Mouse (Mus musculus): Measurements from ENCODE around the gene Tfap4. TPM values are rescaled to one million over a fixed set of nuclear protein-coding genes. Genes with fewer than 3 reads are reported as not detected.

The Tfap4 gene
- total RNA-seq, 2 experiments from 2014 or later = 3.1 to 3.4 TPM

DNA sequence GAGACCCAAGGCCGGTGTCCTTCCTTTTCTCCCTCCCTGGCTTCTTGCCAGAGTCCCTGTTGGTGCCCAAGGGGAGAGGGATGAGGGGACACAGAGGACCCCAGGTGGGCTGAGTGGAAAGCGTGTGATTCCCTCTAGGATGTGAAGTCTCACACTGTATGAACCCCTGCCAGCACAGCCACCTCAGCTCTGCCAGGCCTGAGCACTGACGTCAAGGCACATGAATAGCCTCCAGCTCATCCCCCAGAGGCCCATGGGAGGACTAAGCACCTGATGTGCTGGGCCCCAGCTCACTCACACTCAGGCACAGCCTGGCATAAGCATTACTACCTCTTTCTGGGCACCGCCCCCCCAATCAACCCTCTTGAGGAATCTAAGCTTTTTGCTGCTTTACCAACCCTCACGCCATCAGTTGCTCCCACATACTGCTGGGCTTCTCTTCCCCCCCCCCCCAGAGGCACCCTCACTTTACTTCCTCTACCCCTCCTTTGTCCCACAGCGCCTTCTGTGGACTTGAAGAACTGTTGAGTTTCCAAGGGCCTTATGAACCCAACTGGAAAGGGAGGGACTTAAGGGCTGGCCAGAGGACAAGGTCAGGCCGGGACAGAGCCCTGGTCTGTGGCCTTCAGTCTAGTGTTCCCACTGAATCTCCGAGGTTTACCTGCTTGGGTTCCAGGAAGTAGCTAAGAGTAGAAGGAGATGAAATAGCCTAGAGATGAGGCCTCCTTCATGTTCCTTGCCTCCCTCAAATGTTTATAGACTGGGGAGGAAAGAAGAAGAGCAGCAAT is 58.9 kb downstream of the Tfap4 start:
- peak in 1 of 2 experiments; percentile 37 for DNase-seq (ENCODE audit: extremely low spot score in 1 of 2, low spot score in 2 of 2)
- intact Hi-C loops (cut with DNase I) = no loop called here

DNA sequence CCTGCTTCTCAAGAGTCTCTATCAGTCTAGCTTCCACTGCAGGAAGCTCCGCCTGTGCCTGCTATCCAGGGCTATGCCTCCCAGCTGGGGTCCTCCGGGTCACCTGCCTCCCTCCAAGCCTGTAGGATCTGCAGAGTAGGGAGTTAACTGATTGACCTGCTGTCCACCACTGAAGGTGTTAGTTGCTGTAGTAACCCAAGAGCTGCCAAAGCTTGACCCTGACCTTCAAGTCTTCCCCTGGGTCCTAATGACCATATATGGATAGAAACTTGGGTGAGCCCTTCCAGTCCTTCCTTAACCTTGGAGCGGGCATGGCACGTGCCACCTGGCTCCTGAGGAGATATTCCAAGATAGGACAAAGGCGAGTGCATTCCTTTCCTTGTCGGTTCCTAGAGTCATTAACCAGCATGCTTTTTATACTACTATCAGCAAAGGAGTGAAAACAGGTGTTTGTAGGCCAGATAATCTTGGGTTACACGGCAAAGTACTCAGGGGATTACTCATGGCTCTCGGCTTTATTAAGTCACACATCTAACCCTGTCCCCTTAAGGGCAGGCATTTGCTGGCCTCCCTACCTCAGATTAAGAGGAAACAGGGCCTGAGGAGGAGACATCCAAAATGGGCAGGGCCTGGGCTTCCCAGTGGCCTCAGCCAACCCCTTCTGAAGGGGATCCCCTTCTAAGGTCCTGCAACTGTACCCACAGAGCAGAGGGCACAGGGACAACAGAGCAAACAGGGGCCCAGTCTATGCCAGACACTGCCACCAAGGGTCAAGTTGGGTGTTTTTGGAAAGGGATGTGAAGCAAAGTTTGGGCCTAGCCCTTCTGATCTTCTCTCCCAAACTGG is 61.7 kb downstream of the Tfap4 start:
- intact Hi-C loops (cut with DNase I) = no loop called here
- no peak for DNase-seq (ENCODE audit: extremely low spot score in 1 of 2, low spot score in 2 of 2)

DNA sequence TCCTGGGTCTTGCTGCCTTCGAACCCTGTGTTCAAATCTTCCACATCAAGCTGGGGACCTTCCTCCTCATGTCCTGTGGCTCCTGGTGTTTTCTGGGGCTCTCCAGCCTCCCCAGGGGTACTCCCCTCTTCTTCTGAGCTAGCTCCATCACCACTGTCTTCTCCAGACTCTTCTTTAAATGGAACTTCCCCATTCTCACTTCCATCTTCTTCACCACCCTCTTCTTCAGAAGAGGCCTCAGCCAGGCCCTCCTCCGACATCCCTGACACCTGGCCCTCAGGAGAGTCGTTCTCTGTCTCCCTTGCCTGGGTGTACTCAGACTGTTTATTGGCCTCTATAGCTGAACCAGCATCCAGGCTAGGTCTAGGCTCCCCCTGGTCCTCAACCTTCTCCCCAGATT is 63.2 kb downstream of the Tfap4 start:
- no peak for DNase-seq (ENCODE audit: extremely low spot score in 1 of 2, low spot score in 2 of 2)
- intact Hi-C loops (cut with DNase I) = no loop called here

DNA sequence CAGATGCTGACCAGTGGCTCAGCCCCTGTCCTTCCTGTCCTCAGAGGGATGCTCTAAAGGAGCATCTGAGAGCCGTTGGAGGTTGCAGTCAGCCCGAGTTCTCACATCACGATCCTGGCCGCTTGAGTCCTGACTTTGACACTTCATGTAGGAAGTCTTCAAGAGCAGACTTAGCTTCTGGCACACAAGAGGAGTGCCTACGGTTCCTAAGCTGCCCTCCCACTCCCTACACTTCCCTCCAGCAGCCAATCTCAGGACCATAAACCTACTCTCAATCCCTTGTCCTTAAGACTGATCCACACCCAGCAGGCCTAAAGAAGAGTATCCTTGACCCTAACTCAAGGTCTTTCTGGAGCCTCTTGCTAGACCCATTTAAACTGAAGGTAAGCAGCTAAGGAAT is 63.8 kb downstream of the Tfap4 start:
- peak; percentile 42 to 68 for DNase-seq (ENCODE audit: extremely low spot score in 1 of 2, low spot score in 2 of 2)
- intact Hi-C loops (cut with DNase I) = no loop called here

Other genes with a start within 250 kb of the Tfap4 start
- 10 to 100 TPM; 30.8 to 35.9 TPM for gene Adcy9, start 139.4 kb downstream of the Tfap4 start, total RNA-seq (2021)
- gene Srl, start 18.0 kb downstream of the Tfap4 start, total RNA-seq (2021) = 10 to 100 TPM; 19.7 to 20.6 TPM
- gene Glis2, start 34.9 kb upstream of the Tfap4 start, total RNA-seq (2021) = 10 to 100 TPM; 15.9 to 18.9 TPM
- 10 to 100 TPM; 78.2 to 86.0 TPM for gene Pam16, start 65.1 kb upstream of the Tfap4 start, total RNA-seq (2021)
- gene Vasn, start 80.1 kb upstream of the Tfap4 start, total RNA-seq (2021) = 1 to 10 TPM; 5.1 to 6.4 TPM
- gene Dnaja3, start 80.1 kb upstream of the Tfap4 start, total RNA-seq (2021) = 10 to 100 TPM; 58.7 to 59.0 TPM
- gene Coro7, start 119.9 kb upstream of the Tfap4 start, total RNA-seq (2021) = 100 to 1,000 TPM in 1 of 2 experiments, 10 to 100 TPM in 1; 84.6 to 108 TPM
- 10 to 100 TPM; 12.6 to 13.0 TPM for gene Nmral1, start 159.5 kb upstream of the Tfap4 start, total RNA-seq (2021)
- gene Hmox2, start 166.5 kb upstream of the Tfap4 start, total RNA-seq (2021) = 10 to 100 TPM; 75.4 to 83.2 TPM
- gene Cdip1, start 230.4 kb upstream of the Tfap4 start, total RNA-seq (2021) = 100 to 1,000 TPM; 128 to 130 TPM